Mouse (Mus musculus): ENCODE measurements around the gene Dlec1. TPM values are rescaled to one million over a fixed set of nuclear protein-coding genes. Genes with fewer than 3 reads are reported as not detected.

Dlec1 gene
- polyA plus RNA-seq, 1 experiment from 2014 or later, result 1.3 TPM

GRCm38 (mm10) chr9:119073184-119073895, 28.9 kb upstream of the Dlec1 start:
- ATAC-seq (ENCODE audit: low FRiP score, low read depth), result no peak

GRCm38 (mm10) chr9:119075685-119076084, 26.6 kb upstream of the Dlec1 start:
- Histone ChIP-seq H3K4me3 (no peak overlapping the region), H3K9ac (no peak overlapping the region), H3K4me1 (replicated peaks) (no peaks in the 10 kb centered on the region), H3K9me3 (no peaks in the 10 kb centered on the region), H3K4me2 (no peak overlapping the region), H3K27ac (replicated peaks) (no peak overlapping the region), H3K36me3 (peaks cover 13% of the 10 kb centered on the region; the same call in 1 of the 2 replicates), H3K27me3 (no peaks in the 10 kb centered on the region)
- ATAC-seq (ENCODE audit: low FRiP score, low read depth), result no peak
- 80% methylated on average over 16 of the region's 16 CpGs for WGBS

More at GRCm38 (mm10) chr9:119073184-119073895, 28.9 kb upstream of the Dlec1 start:
- 78% methylated on average over 15 of the region's 15 CpGs for WGBS
- Histone ChIP-seq H3K36me3 (peaks cover 13% of the 10 kb centered on the region; the same call in 1 of the 2 replicates), H3K4me2 (no peak overlapping the region), H3K4me1 (replicated peaks) (no peaks in the 10 kb centered on the region), H3K27me3 (no peaks in the 10 kb centered on the region), H3K4me3 (no peak overlapping the region), H3K27ac (replicated peaks) (no peak overlapping the region), H3K9ac (no peak overlapping the region), H3K9me3 (no peaks in the 10 kb centered on the region)

GRCm38 (mm10) chr9:119080040-119080675, 22.1 kb upstream of the Dlec1 start:
- ATAC-seq (ENCODE audit: low FRiP score, low read depth), result no peak

GRCm38 (mm10) chr9:119082039-119082438, 20.2 kb upstream of the Dlec1 start:
- Histone ChIP-seq H3K9me3 (no peaks in the 10 kb centered on the region), H3K4me1 (replicated peaks) (peaks cover 23% of the 10 kb centered on the region), H3K27ac (replicated peaks) (no peak overlapping the region), H3K36me3 (no peaks in the 10 kb centered on the region), H3K4me3 (no peak overlapping the region), H3K27me3 (no peaks in the 10 kb centered on the region), H3K4me2 (no peak overlapping the region), H3K9ac (0 out of 2 replicates have a peak overlapping the region, but pooled peaks have one; percentile 19)
- WGBS, result 6% methylated on average over 8 of the region's 8 CpGs
- ATAC-seq (ENCODE audit: low FRiP score, low read depth), result peak; percentile 73

More at GRCm38 (mm10) chr9:119080040-119080675, 22.1 kb upstream of the Dlec1 start:
- Histone ChIP-seq H3K4me1 (replicated peaks) (peaks cover 16% of the 10 kb centered on the region), H3K9me3 (no peaks in the 10 kb centered on the region), H3K36me3 (no peaks in the 10 kb centered on the region), H3K4me3 (no peak overlapping the region), H3K27ac (replicated peaks) (no peak overlapping the region), H3K27me3 (no peaks in the 10 kb centered on the region), H3K9ac (no peak overlapping the region), H3K4me2 (no peak overlapping the region)
- WGBS, result 89% methylated on average over 5 of the region's 5 CpGs

- WGBS, result 71% methylated on average over 7 of the region's 7 CpGs
- Histone ChIP-seq H3K4me2 (no peak overlapping the region), H3K36me3 (no peaks in the 10 kb centered on the region), H3K27ac (replicated peaks) (peak overlapping the region; percentile 14; the same call in 1 of the 2 replicates), H3K9me3 (no peaks in the 10 kb centered on the region), H3K4me1 (replicated peaks) (peaks cover 32% of the 10 kb centered on the region), H3K9ac (no peak overlapping the region), H3K27me3 (0 out of 2 replicates have a peak, but pooled peaks cover 3% of the 10 kb centered on the region), H3K4me3 (no peak overlapping the region)
- no peak for ATAC-seq (ENCODE audit: low FRiP score, low read depth)
Observed at GRCm38 (mm10) chr9:119082656-119083430, 19.4 kb upstream of the Dlec1 start.

- Histone ChIP-seq H3K27ac (replicated peaks) (no peak overlapping the region), H3K9me3 (no peaks in the 10 kb centered on the region), H3K36me3 (no peaks in the 10 kb centered on the region), H3K4me3 (no peak overlapping the region), H3K4me1 (replicated peaks) (peaks cover 41% of the 10 kb centered on the region), H3K4me2 (no peak overlapping the region), H3K27me3 (0 out of 2 replicates have a peak, but pooled peaks cover 3% of the 10 kb centered on the region), H3K9ac (no peak overlapping the region)
- WGBS, result 85% methylated on average over 10 of the region's 10 CpGs
- no peak for ATAC-seq (ENCODE audit: low FRiP score, low read depth)
Observed at GRCm38 (mm10) chr9:119083966-119084365, 18.3 kb upstream of the Dlec1 start.

GRCm38 (mm10) chr9:119086451-119086850, 15.8 kb upstream of the Dlec1 start:
- Histone ChIP-seq H3K9me3 (no peaks in the 10 kb centered on the region), H3K4me2 (no peak overlapping the region), H3K9ac (no peak overlapping the region), H3K36me3 (no peaks in the 10 kb centered on the region), H3K4me1 (replicated peaks) (peaks cover 50% of the 10 kb centered on the region), H3K27me3 (0 out of 2 replicates have a peak, but pooled peaks cover 3% of the 10 kb centered on the region), H3K27ac (replicated peaks) (no peak overlapping the region), H3K4me3 (no peak overlapping the region)
- 17% methylated on average over 1 of the region's 1 CpGs for WGBS
- no peak for ATAC-seq (ENCODE audit: low FRiP score, low read depth)

GRCm38 (mm10) chr9:119087309-119087708, 15.0 kb upstream of the Dlec1 start:
- Histone ChIP-seq H3K4me1 (replicated peaks) (peaks cover 50% of the 10 kb centered on the region), H3K4me2 (0 out of 2 replicates have a peak overlapping the region, but pooled peaks have one; percentile 53)
- WGBS, result 83% methylated on average over 5 of the region's 5 CpGs

GRCm38 (mm10) chr9:119088148-119088801, 14.0 kb upstream of the Dlec1 start:
- WGBS, result 4% methylated on average over 24 of the region's 24 CpGs
- H3K9me3 ChIP-seq, result no peaks in the 10 kb centered on the region
- H3K36me3 ChIP-seq, result no peaks in the 10 kb centered on the region
- 0 out of 2 replicates have a peak, but pooled peaks cover 3% of the 10 kb centered on the region for H3K27me3 ChIP-seq
- no peak overlapping the region for H3K27ac ChIP-seq (replicated peaks)
- 0 out of 2 replicates have a peak overlapping the region, but pooled peaks have one; percentile 22 for H3K9ac ChIP-seq
- H3K4me2 ChIP-seq, result peak overlapping the region; percentile 53
- peaks cover 53% of the 10 kb centered on the region for H3K4me1 ChIP-seq (replicated peaks)
- peak; percentile 55 for ATAC-seq (ENCODE audit: low FRiP score, low read depth)
- H3K4me3 ChIP-seq, result peak overlapping the region; percentile 30

More at GRCm38 (mm10) chr9:119087309-119087708, 15.0 kb upstream of the Dlec1 start:
- Histone ChIP-seq H3K4me3 (no peak overlapping the region), H3K9ac (no peak overlapping the region), H3K27ac (replicated peaks) (no peak overlapping the region), H3K9me3 (no peaks in the 10 kb centered on the region), H3K36me3 (no peaks in the 10 kb centered on the region), H3K27me3 (0 out of 2 replicates have a peak, but pooled peaks cover 3% of the 10 kb centered on the region)
- no peak for ATAC-seq (ENCODE audit: low FRiP score, low read depth)

- 38% methylated on average over 7 of the region's 7 CpGs for WGBS
- no peak for ATAC-seq (ENCODE audit: low FRiP score, low read depth)
- no peak overlapping the region for H3K9ac ChIP-seq
- H3K27ac ChIP-seq (replicated peaks), result peak overlapping the region; percentile 45; the same call in 1 of the 2 replicates
- H3K36me3 ChIP-seq, result no peaks in the 10 kb centered on the region
- no peak overlapping the region for H3K4me2 ChIP-seq
- peaks cover 64% of the 10 kb centered on the region for H3K4me1 ChIP-seq (replicated peaks)
- H3K4me3 ChIP-seq, result no peak overlapping the region
- H3K27me3 ChIP-seq, result 0 out of 2 replicates have a peak, but pooled peaks cover 3% of the 10 kb centered on the region
- H3K9me3 ChIP-seq, result no peaks in the 10 kb centered on the region
Observed at GRCm38 (mm10) chr9:119089437-119089836, 12.8 kb upstream of the Dlec1 start.

- Histone ChIP-seq H3K9me3 (no peaks in the 10 kb centered on the region), H3K4me2 (no peak overlapping the region), H3K9ac (no peak overlapping the region), H3K4me3 (no peak overlapping the region), H3K4me1 (replicated peaks) (peaks cover 66% of the 10 kb centered on the region), H3K36me3 (no peaks in the 10 kb centered on the region), H3K27ac (replicated peaks) (no peak overlapping the region), H3K27me3 (peaks cover 6% of the 10 kb centered on the region; the same call in 1 of the 2 replicates)
- WGBS, result 90% methylated on average over 5 of the region's 5 CpGs
- no peak for ATAC-seq (ENCODE audit: low FRiP score, low read depth)
Observed at GRCm38 (mm10) chr9:119090462-119090861, 11.8 kb upstream of the Dlec1 start.

Measured in hindbrain, embryonic 15.5 days (tissue).